Mouse (Mus musculus): Measurements from ENCODE around the gene Gpkow.
A peak's percentile ranks its signal among the peaks of the same experiment; 100 is the strongest.
"Not testable (repeated sequence)": the region's sequence is repeated elsewhere in the genome, so short reads cannot be mapped to it uniquely, and the experiment has no call there.

Gpkow gene

DNA sequence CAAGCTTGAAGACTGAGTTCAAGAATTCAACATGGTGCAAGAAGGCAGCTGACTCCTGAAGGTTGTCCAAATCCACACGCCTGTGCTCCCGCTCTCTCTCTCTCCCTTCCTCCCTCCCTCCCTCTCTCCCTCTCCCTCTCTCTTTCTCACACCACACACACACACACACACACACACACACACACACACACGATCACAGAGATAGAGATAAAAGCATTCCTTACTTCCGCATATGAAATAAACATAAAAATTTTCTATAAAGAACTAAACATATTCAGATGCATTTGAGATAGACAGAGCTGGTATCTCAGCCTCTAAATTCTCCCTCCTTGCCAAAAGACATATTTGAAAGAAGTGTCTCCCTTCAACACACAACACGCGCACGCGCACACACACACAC, 48.5 kb downstream of the Gpkow start:
- DNase-seq (ENCODE audit: low read depth, low spot score) = no peak

DNA sequence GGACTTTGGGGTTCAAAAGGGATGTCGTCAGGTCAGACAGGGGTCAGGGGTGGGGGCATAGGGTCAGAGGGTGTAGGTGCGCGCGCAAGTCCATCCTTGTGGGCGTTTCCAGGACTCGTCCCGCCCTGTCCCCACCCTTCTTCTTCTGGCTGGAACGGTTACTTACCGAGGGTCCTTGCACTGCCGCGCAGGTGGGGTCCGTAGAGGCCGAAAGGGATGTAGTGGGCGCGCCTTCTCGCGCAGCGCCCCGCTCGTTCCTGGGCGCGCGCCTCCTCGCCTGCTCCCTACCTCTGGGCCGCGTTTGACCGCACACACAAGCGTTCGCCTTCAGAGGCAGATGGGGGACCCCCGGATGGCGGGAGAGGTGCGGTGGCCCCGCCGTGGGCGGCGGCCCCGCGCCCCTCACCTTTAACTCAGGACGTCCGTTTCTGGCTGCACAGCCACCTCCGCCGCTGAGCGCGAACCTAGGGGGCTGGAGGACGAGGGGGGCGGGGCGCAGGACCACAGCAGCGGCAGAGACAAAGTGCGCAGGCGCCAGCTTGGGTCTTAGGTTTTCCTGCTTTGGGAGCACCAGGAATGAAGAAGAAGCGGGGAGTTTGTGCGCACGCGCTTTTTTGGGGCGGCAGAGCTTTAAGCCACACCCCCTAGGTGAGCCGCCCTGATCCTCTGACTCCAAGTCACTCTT, 53.6 kb downstream of the Gpkow start, which contains the start of gene Ccdc120:
Gene Ccdc120, minus strand, starts transcription at position 474 of the 685 bp plus-strand sequence.
- peak; percentile 65 for DNase-seq (ENCODE audit: low read depth, low spot score)

DNA sequence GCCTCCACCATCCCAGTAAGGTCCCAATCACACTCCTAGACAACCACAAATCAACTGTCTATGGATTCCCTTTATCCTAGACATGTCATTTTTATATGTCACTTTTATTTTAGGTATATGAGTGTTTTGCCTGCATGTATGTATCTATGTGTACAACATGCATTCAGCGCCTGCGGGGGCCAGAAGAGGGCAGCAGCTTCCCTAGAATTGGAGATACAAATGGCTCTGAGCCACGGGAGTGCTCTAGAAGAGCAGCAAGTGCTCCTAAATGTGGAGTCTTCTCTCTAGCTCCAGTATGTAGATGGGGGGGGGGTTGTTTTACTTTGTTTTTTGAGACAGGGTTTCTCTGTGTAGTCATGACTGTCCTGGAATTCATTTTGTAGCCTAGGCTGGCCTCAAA, 56.7 kb downstream of the Gpkow start:
- not testable (repeated sequence) for DNase-seq (ENCODE audit: low read depth, low spot score)

All from embryo, embryonic 11.5 days (tissue).